Mouse (Mus musculus) brain, embryonic 14.5 days (tissue): Measurements from ENCODE around the gene Men1.

ENCODE experiments used
- CTCF ChIP-seq: fragments of 200-500 bp; IDR thresholded peaks from 2 replicates; pipeline ENCODE4 v1.5.1; 2012; ENCODE audit warnings: inconsistent platforms, mild to moderate bottlenecking, moderate library complexity, borderline replicate concordance; ENCODE audit not compliant: insufficient read depth, insufficient read length; ENCODE audit errors: extremely low read depth
- POLR2A ChIP-seq: fragments of 200-500 bp; IDR thresholded peaks from 2 replicates; pipeline ENCODE4 v1.6.1; 2012; ENCODE audit warnings: mild to moderate bottlenecking, inconsistent platforms, borderline replicate concordance; ENCODE audit not compliant: poor library complexity, insufficient read depth, insufficient read length, severe bottlenecking; ENCODE audit errors: extremely low read depth

DNA sequence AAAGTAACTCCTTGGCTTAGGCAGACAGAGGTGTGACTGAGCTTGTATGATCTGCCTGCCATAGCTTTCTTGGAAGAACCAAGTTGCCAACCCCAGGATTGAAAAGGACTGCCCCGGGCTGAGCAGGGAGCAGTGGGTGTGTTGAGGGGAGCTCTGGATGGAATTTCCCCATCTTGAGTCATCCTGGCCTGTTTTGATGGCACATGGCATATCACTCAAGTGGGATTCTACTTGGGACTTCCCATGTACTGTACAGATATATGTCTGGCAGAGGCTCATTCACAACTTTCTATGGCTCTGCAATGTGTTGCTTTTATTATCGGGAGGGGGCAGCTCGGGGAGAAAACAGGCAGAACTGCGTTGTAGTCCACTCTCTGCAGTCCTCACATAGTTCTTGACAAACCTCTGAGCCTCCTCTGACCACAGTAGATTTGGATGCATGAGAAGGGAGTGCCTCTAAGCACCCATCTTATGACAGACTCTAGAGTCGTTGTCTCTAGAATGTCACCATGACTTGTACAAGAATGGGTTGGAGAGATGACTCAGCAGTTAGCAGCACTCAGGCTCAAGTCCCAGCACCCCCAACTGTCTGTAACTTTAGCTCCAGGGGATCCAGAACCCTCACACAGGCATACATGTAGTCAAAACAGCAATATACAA lies 38.1 kb upstream of the Men1 start:
- TF ChIP-seq POLR2A (no peak), CTCF (no peak)
